Mouse (Mus musculus) E14TG2a.4 (cell line): Measurements from ENCODE around the gene Stat5a.

ENCODE experiments used
- H3K27me3 ChIP-seq: 2 replicates; pipeline ENCODE4 v1.6.1; 2014; ENCODE audit warnings: low read length, control low read depth; ENCODE audit not compliant: insufficient read depth
- H3K36me3 ChIP-seq: 2 replicates; pipeline ENCODE4 v1.6.1; 2014; ENCODE audit warnings: low read length, control low read depth; ENCODE audit not compliant: insufficient read depth
- H3K4me1 ChIP-seq: replicated peaks from 2 replicates; pipeline ENCODE4 v1.6.1; 2014; ENCODE audit warnings: low read depth, low read length, control low read depth
- H3K4me3 ChIP-seq: replicated peaks from 2 replicates; pipeline ENCODE4 v1.5.1; 2014; ENCODE audit warnings: mild to moderate bottlenecking, low read length
- H3K9me3 ChIP-seq: 2 replicates; pipeline ENCODE4 v1.6.1; 2014; ENCODE audit warnings: low read length, control low read depth
- CTCF ChIP-seq: conservative IDR thresholded peaks from 2 replicates; pipeline ENCODE4 v1.5.1; 2014; ENCODE audit warnings: low read length
- NANOG ChIP-seq: IDR thresholded peaks from 2 replicates; pipeline ENCODE4 v1.6.1; 2014; ENCODE audit warnings: borderline replicate concordance, low read length, mixed read lengths
- POU5F1 ChIP-seq: IDR thresholded peaks from 2 replicates; pipeline ENCODE4 v1.6.1; 2014; ENCODE audit warnings: low read length, borderline replicate concordance

Gene Stat5a

DNA sequence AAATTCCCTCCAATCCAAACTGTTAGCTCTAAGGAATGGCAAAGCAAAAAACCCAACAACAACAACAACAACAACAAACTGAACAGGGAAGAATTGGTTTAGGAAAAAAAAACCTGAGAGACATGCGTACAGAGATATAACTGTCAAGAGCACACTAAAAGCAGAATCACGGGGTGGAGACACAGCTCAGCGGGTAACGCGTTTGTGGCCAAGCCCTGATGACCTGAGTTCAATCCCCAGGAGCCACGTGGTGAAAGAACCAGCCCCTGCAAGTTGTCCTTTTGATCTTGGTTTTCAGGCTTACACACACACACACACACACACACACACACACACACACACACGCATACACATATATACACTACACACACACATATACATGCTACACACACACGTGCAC, 40.1 kb upstream of the Stat5a start:
- no peaks in the 10 kb centered on the region for H3K36me3 ChIP-seq
- H3K27me3 ChIP-seq: no peaks in the 10 kb centered on the region
- no peak for TF ChIP-seq CTCF
- TF ChIP-seq POU5F1: no peak
- no peak for TF ChIP-seq NANOG

DNA sequence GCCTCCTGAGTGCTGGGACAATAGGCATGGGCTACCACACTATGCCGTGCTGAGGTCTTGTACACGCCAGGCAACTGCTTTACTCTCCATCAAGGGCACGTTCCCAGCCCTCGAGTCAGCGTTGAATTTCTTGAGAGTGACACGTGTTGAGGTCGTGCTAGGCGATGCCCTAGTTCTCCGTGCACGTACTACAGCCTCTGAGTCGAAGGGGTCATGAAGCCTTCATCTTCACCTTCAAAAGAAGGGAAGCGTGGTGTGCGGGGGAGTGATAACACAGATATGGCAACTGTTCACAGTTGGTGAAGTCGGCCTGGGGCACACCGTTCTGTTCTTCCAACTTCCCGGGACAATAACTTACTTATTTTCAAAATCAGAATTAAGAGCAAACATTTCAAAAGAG, 39.5 kb upstream of the Stat5a start:
- Histone ChIP-seq H3K9me3 (no peaks in the 10 kb centered on the region), H3K27me3 (0 out of 2 replicates have a peak, but pooled peaks cover 3% of the 10 kb centered on the region), H3K4me3 (no peak overlapping the region), H3K36me3 (no peaks in the 10 kb centered on the region), H3K4me1 (peaks cover 3% of the 10 kb centered on the region; the same call in 1 of the 2 replicates)
- TF ChIP-seq CTCF (no peak), NANOG (no peak), POU5F1 (no peak)

More for the DNA sequence above, 40.1 kb upstream of the Stat5a start:
- Histone ChIP-seq H3K9me3 (no peaks in the 10 kb centered on the region), H3K4me1 (peaks cover 3% of the 10 kb centered on the region; the same call in 1 of the 2 replicates), H3K4me3 (no peak overlapping the region)

DNA sequence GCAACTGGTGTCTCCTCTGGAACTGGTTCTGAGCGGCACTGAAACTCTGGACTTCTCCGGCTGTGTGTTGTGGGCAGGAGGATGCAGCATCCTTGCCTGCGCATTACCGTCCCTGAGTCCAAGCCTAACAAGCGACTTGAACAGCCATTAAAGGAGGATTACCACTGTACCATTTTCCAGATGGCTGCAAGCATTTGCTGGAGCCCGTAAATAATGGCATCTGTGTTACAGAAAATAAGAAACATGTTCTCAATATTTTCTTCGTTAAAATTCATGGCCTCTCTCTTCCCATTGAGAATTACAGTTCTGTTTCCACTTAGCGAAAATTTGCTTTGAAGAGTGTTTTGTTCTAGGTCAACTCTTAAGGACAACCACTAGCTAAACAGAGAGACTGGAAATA, 39.1 kb upstream of the Stat5a start:
- Histone ChIP-seq H3K4me1 (0 out of 2 replicates have a peak, but pooled peaks cover 3% of the 10 kb centered on the region), H3K36me3 (no peaks in the 10 kb centered on the region), H3K4me3 (no peak overlapping the region), H3K9me3 (no peaks in the 10 kb centered on the region), H3K27me3 (0 out of 2 replicates have a peak, but pooled peaks cover 3% of the 10 kb centered on the region)
- TF ChIP-seq CTCF: no peak
- TF ChIP-seq POU5F1: no peak
- TF ChIP-seq NANOG: no peak

DNA sequence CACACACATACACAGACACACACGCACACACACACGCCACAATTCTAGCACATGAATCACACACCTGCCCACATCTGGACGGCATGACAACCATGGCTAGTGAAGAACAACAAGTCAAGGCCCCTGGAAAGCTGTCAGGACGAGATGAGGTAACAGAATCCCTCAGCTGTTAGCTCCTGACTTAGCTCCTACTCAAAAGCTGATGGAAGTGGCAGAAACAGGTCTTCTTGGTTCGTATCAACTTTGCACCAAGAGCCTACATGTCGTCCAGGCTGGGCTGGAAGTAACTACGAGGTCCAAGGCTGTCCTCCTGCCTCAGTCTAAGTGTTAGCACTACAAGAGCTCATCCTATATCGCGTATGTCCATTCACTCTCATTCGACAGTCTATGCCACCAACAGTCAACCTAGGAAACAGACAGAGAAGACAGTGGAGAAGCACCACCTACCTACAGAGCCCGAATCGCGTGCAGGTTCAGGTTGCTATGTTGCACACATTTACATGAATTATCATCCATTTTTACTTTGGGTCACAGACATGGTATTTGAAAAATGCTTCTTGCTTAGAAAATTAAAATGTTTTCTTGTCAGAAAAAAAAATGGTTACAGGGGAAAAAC, 37.4 kb upstream of the Stat5a start:
- Histone ChIP-seq H3K27me3 (0 out of 2 replicates have a peak, but pooled peaks cover 3% of the 10 kb centered on the region), H3K4me1 (0 out of 2 replicates have a peak, but pooled peaks cover 3% of the 10 kb centered on the region), H3K9me3 (no peaks in the 10 kb centered on the region), H3K4me3 (no peak overlapping the region), H3K36me3 (no peaks in the 10 kb centered on the region)
- TF ChIP-seq CTCF (no peak), POU5F1 (no peak), NANOG (no peak)

DNA sequence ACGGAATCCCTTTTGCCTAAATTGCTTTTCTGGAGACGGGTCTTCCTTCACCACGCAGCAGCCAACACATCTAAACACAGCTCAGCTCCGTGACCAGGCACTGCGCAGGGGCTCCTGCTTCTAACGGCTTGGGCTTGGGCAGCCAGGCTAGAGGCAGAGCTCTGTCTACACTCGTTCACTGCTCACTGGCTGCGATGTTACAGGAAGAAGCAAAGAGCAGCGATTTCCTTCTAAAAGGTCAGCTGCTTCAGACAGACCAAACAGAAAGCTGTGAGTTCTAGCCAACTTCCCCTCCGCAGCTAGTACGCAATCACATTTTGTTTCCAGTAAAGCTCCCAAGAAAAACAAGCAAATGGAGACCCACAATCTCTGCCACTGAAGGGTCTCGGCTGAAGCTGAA, 36.8 kb upstream of the Stat5a start:
- H3K9me3 ChIP-seq: no peaks in the 10 kb centered on the region
- 0 out of 2 replicates have a peak, but pooled peaks cover 3% of the 10 kb centered on the region for H3K27me3 ChIP-seq
- TF ChIP-seq NANOG (no peak), CTCF (no peak), POU5F1 (no peak)
- H3K36me3 ChIP-seq: no peaks in the 10 kb centered on the region
- 0 out of 2 replicates have a peak, but pooled peaks cover 3% of the 10 kb centered on the region for H3K4me1 ChIP-seq
- H3K4me3 ChIP-seq: no peak overlapping the region

DNA sequence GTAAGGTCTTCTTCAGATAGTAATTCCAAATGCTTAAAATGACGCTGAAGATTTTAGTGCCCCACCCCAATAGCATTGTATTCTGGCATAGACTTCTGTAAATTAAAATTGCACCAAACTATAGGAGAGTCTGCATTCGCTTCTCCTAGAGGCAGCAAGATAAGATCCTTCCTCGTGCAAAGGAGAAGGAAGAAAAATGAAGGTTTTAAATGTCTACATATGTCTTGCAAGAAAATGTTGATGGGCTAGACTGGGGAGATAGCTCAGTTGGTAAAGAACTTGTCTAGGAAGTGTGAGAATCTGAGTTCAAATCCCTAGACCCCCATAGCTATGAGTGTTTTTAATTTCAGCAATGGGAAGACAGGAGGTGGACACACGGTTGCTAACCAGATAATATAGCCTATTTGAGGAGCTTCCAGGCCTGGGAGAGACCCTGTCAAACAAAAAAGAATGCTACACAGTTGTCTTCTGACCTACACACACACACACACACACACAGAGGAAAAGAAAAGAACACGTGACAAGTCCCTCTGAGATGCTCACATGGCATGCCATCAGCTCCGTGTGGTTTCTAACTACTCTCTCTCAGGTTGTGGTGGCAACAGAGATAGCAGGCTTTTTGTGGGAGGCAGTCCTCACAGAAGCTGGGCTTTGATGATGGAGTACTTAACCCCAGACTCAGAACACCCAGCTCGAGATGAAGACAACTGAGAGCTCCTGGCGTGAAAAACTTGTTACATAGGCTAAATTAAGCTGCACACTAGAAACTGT, 35.4 kb upstream of the Stat5a start:
- no peaks in the 10 kb centered on the region for H3K36me3 ChIP-seq
- TF ChIP-seq POU5F1 (no peak), NANOG (no peak), CTCF (no peak)
- H3K9me3 ChIP-seq: no peaks in the 10 kb centered on the region
- no peak overlapping the region for H3K4me3 ChIP-seq
- 0 out of 2 replicates have a peak, but pooled peaks cover 3% of the 10 kb centered on the region for H3K27me3 ChIP-seq
- H3K4me1 ChIP-seq: no peaks in the 10 kb centered on the region

- TF ChIP-seq POU5F1 (no peak), CTCF (no peak), NANOG (no peak)
- H3K36me3 ChIP-seq: no peaks in the 10 kb centered on the region
Observed at GRCm38 (mm10) chr11:100824496-100824895, 34.7 kb upstream of the Stat5a start.

GRCm38 (mm10) chr11:100825451-100825850, 33.7 kb upstream of the Stat5a start:
- 0 out of 2 replicates have a peak, but pooled peaks cover 3% of the 10 kb centered on the region for H3K27me3 ChIP-seq
- no peaks in the 10 kb centered on the region for H3K4me1 ChIP-seq
- H3K9me3 ChIP-seq: no peaks in the 10 kb centered on the region
- TF ChIP-seq POU5F1 (no peak), NANOG (no peak), CTCF (no peak)
- no peaks in the 10 kb centered on the region for H3K36me3 ChIP-seq
- H3K4me3 ChIP-seq: no peak overlapping the region

More at GRCm38 (mm10) chr11:100824496-100824895, 34.7 kb upstream of the Stat5a start:
- Histone ChIP-seq H3K4me1 (no peaks in the 10 kb centered on the region), H3K27me3 (0 out of 2 replicates have a peak, but pooled peaks cover 3% of the 10 kb centered on the region), H3K9me3 (no peaks in the 10 kb centered on the region), H3K4me3 (no peak overlapping the region)
